Mouse (Mus musculus): Measurements from ENCODE around the gene Cyren.

GRCm38 (mm10) chr6:34909631-34910345 lies 31.9 kb upstream of the Cyren start:
- TF ChIP-seq CTCF (IDR thresholded peaks at IDR 0.05) (no peak), POLR2A (IDR thresholded peaks at IDR 0.05; ENCODE audit: insufficient read depth, low read depth, low read length) (no peak)
